Mouse (Mus musculus) intestine, embryonic 14.5 days (tissue): ENCODE data around the gene Myocd. TPM values are rescaled to one million over a fixed set of nuclear protein-coding genes. Genes with fewer than 3 reads are reported as not detected.

Experiments
- ATAC-seq: fragments of 200-750 bp; cut with Nextera tagmentation; replicated peaks from 2 replicates; pipeline ENCODE4 v1.8.0; 2017; ENCODE audit warnings: low read depth, moderate number of reproducible peaks, moderate TSS enrichment, moderate library complexity; ENCODE audit not compliant: low FRiP score, low TSS enrichment
- DNase-seq: peaks from one replicate; pipeline ENCODE4 v3.0.0-alpha.2; 2018; ENCODE audit warnings: low spot score
- H3K27ac ChIP-seq: fragments of 300-500 bp; sonication (generic); 2 replicates; pipeline ENCODE4 v1.5.1; 2014; ENCODE audit warnings: low read depth, mild to moderate bottlenecking, control low read depth
- H3K27me3 ChIP-seq: fragments of 300-500 bp; sonication (generic); replicated peaks from 2 replicates; pipeline ENCODE4 v1.6.1; 2014; ENCODE audit warnings: low read length, control low read depth; ENCODE audit not compliant: control insufficient read depth, insufficient read depth
- H3K36me3 ChIP-seq: fragments of 300-500 bp; sonication (generic); 2 replicates; pipeline ENCODE4 v1.6.1; 2014; ENCODE audit warnings: low read length, control low read depth; ENCODE audit not compliant: control insufficient read depth, insufficient read depth
- H3K4me1 ChIP-seq: fragments of 300-500 bp; sonication (generic); replicated peaks from 2 replicates; pipeline ENCODE4 v1.6.1; 2014; ENCODE audit warnings: low read length, control low read depth, mixed read lengths; ENCODE audit not compliant: control insufficient read depth, insufficient read depth
- H3K4me2 ChIP-seq: fragments of 300-500 bp; sonication (generic); 2 replicates; pipeline ENCODE4 v1.6.1; 2014; ENCODE audit warnings: low read length
- H3K4me3 ChIP-seq: fragments of 300-500 bp; sonication (generic); 2 replicates; pipeline ENCODE4 v1.5.1; 2014; ENCODE audit warnings: low read depth, low read length, control low read depth, mixed read lengths
- H3K9ac ChIP-seq: fragments of 300-500 bp; sonication (generic); 2 replicates; pipeline ENCODE4 v1.6.1; 2014; ENCODE audit warnings: mild to moderate bottlenecking, low read length
- H3K9me3 ChIP-seq: fragments of 300-500 bp; sonication (generic); 2 replicates; pipeline ENCODE4 v1.6.1; 2016; ENCODE audit warnings: low read length, control low read depth; ENCODE audit not compliant: control insufficient read depth
- WGBS: fragments of 180-500 bp; shearing (Covaris S2); extraction: QIAGEN DNeasy Blood & Tissue Kit; methylation state at CpG from one replicate; pipeline ENCODE4 v1.1.7; 2014; 5-methylcytosine and 5-hydroxymethylcytosine counted together
- polyA plus RNA-seq: library from polyadenylated mRNA; unstranded; fragments of >200 nt; fragmentation: Nextera tagmentation; extraction: Ambion mirVana; gene quantifications from 2 replicates; pipeline ENCODE4 v1.2.1, GENCODE M21; 2014

Gene Myocd
- polyA plus RNA-seq, 1 experiment from 2014 or later = 42.5 TPM

GRCm38 (mm10) chr11:65237896-65238295 is 31.9 kb downstream of the Myocd start:
- no peak for ATAC-seq
- no peaks in the 10 kb centered on the region; the same call in 1 of the 2 replicates for H3K4me1 ChIP-seq
- H3K9ac ChIP-seq = no peak overlapping the region
- H3K27me3 ChIP-seq = no peaks in the 10 kb centered on the region
- H3K36me3 ChIP-seq = no peaks in the 10 kb centered on the region
- H3K27ac ChIP-seq = no peak overlapping the region
- DNase-seq = no peak
- WGBS = 79% methylated on average over 3 of the region's 3 CpGs
- H3K4me2 ChIP-seq = no peak overlapping the region
- H3K9me3 ChIP-seq = no peaks in the 10 kb centered on the region
- no peak overlapping the region for H3K4me3 ChIP-seq

- 67% methylated on average over 2 of the region's 2 CpGs for WGBS
- H3K9ac ChIP-seq = no peak overlapping the region
- DNase-seq (no peak), ATAC-seq (no peak)
- no peak overlapping the region for H3K4me2 ChIP-seq
- no peaks in the 10 kb centered on the region for H3K9me3 ChIP-seq
- no peak overlapping the region for H3K27ac ChIP-seq
- no peaks in the 10 kb centered on the region for H3K27me3 ChIP-seq
- H3K4me1 ChIP-seq = no peaks in the 10 kb centered on the region; the same call in 1 of the 2 replicates
- H3K36me3 ChIP-seq = no peaks in the 10 kb centered on the region
- no peak overlapping the region for H3K4me3 ChIP-seq
These were observed 32.9 kb downstream of the Myocd start for GRCm38 (mm10) chr11:65236907-65237306.

- Histone ChIP-seq H3K4me3 (no peak overlapping the region), H3K27ac (no peak overlapping the region), H3K4me1 (no peaks in the 10 kb centered on the region; the same call in 1 of the 2 replicates), H3K9ac (no peak overlapping the region), H3K9me3 (no peaks in the 10 kb centered on the region), H3K36me3 (no peaks in the 10 kb centered on the region), H3K4me2 (no peak overlapping the region), H3K27me3 (no peaks in the 10 kb centered on the region)
- DNase-seq (no peak), ATAC-seq (no peak)
- WGBS = 40% methylated on average over 2 of the region's 2 CpGs
These were observed 34.4 kb downstream of the Myocd start for GRCm38 (mm10) chr11:65235374-65235773.

- Histone ChIP-seq H3K4me2 (no peak overlapping the region), H3K9me3 (no peaks in the 10 kb centered on the region), H3K9ac (no peak overlapping the region), H3K36me3 (no peaks in the 10 kb centered on the region), H3K27me3 (no peaks in the 10 kb centered on the region), H3K27ac (no peak overlapping the region), H3K4me1 (no peaks in the 10 kb centered on the region), H3K4me3 (no peak overlapping the region)
- no peak for ATAC-seq
- DNase-seq = no peak
- 79% methylated on average over 4 of the region's 4 CpGs for WGBS
These were observed 38.0 kb downstream of the Myocd start for GRCm38 (mm10) chr11:65231771-65232170.

GRCm38 (mm10) chr11:65226766-65227165 is 43.0 kb downstream of the Myocd start:
- no peaks in the 10 kb centered on the region for H3K27me3 ChIP-seq
- H3K4me1 ChIP-seq = no peaks in the 10 kb centered on the region
- 34% methylated on average over 10 of the region's 10 CpGs for WGBS
- no peak overlapping the region for H3K4me3 ChIP-seq
- no peak overlapping the region for H3K27ac ChIP-seq
- ATAC-seq (no peak), DNase-seq (no peak)
- H3K9ac ChIP-seq = no peak overlapping the region
- H3K36me3 ChIP-seq = no peaks in the 10 kb centered on the region
- H3K9me3 ChIP-seq = no peaks in the 10 kb centered on the region
- no peak overlapping the region for H3K4me2 ChIP-seq

GRCm38 (mm10) chr11:65214954-65215629 is 54.7 kb downstream of the Myocd start:
- ATAC-seq = no peak
- WGBS = 57% methylated on average over 9 of the region's 9 CpGs
- Histone ChIP-seq H3K36me3 (no peaks in the 10 kb centered on the region), H3K4me1 (peaks cover 7% of the 10 kb centered on the region), H3K27me3 (no peaks in the 10 kb centered on the region), H3K4me3 (no peak overlapping the region), H3K27ac (no peak overlapping the region), H3K9ac (no peak overlapping the region), H3K9me3 (no peaks in the 10 kb centered on the region), H3K4me2 (no peak overlapping the region)
- no peak for DNase-seq

GRCm38 (mm10) chr11:65213806-65214205 is 56.0 kb downstream of the Myocd start:
- Histone ChIP-seq H3K4me2 (no peak overlapping the region), H3K4me3 (no peak overlapping the region), H3K36me3 (no peaks in the 10 kb centered on the region), H3K9me3 (no peaks in the 10 kb centered on the region), H3K27me3 (no peaks in the 10 kb centered on the region), H3K9ac (no peak overlapping the region), H3K27ac (no peak overlapping the region), H3K4me1 (peaks cover 7% of the 10 kb centered on the region)
- no peak for ATAC-seq
- DNase-seq = no peak
- 77% methylated on average over 2 of the region's 2 CpGs for WGBS

- no peak for ATAC-seq
These were observed 58.1 kb downstream of the Myocd start for GRCm38 (mm10) chr11:65211701-65212100.

GRCm38 (mm10) chr11:65209441-65209840 is 60.3 kb downstream of the Myocd start:
- Histone ChIP-seq H3K36me3 (no peaks in the 10 kb centered on the region), H3K27ac (no peak overlapping the region), H3K4me2 (no peak overlapping the region), H3K9me3 (no peaks in the 10 kb centered on the region), H3K27me3 (no peaks in the 10 kb centered on the region), H3K4me3 (no peak overlapping the region), H3K4me1 (peaks cover 4% of the 10 kb centered on the region; the same call in 1 of the 2 replicates), H3K9ac (no peak overlapping the region)
- no peak for DNase-seq
- ATAC-seq = no peak
- WGBS = 44% methylated on average over 6 of the region's 6 CpGs

More at GRCm38 (mm10) chr11:65211701-65212100, 58.1 kb downstream of the Myocd start:
- H3K4me3 ChIP-seq = no peak overlapping the region
- no peak for DNase-seq
- H3K4me2 ChIP-seq = no peak overlapping the region
- H3K9ac ChIP-seq = no peak overlapping the region
- 36% methylated on average over 6 of the region's 6 CpGs for WGBS
- H3K4me1 ChIP-seq = peaks cover 7% of the 10 kb centered on the region
- H3K36me3 ChIP-seq = no peaks in the 10 kb centered on the region
- no peaks in the 10 kb centered on the region for H3K27me3 ChIP-seq
- H3K9me3 ChIP-seq = no peaks in the 10 kb centered on the region
- H3K27ac ChIP-seq = no peak overlapping the region; the same call in 1 of the 2 replicates
